Mouse (Mus musculus) layer of hippocampus, postnatal 10 days (tissue): ENCODE data around the gene Gale. TPM values are rescaled to one million over a fixed set of nuclear protein-coding genes. Genes with fewer than 3 reads are reported as not detected.

Experiments
- DNase-seq, 2 experiments: peaks; one replicate each; pipeline ENCODE4 v3.0.0; 2021; ENCODE audit warnings: low spot score in 2 of 2
- total RNA-seq, 2 experiments: library from RNA; stranded (reverse); gene quantifications; 2 replicates each; pipeline ENCODE4 v1.2.3; 2021

Gale gene
- total RNA-seq, 2 experiments from 2014 or later: 34.6 to 36.2 TPM

DNA sequence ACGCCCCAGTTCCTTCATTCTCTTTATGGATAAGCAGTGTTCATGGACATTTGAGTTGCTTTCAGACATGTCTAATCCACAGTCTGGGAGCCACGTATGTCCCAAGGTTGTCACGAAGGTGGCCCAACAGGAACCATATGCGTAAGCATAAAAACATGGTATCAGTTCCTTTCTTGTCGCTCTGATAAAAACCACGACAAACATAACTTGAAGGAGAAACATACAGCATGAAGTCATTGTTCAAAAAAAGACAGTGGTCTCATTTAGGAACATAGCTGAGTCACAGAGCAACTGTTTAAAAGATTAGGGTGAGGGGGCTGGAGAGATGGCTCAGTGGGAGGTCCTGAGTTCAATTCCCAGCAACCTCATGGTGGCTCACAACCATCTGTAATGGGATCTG is 21.3 kb upstream of the Gale start:
- no peak for DNase-seq

DNA sequence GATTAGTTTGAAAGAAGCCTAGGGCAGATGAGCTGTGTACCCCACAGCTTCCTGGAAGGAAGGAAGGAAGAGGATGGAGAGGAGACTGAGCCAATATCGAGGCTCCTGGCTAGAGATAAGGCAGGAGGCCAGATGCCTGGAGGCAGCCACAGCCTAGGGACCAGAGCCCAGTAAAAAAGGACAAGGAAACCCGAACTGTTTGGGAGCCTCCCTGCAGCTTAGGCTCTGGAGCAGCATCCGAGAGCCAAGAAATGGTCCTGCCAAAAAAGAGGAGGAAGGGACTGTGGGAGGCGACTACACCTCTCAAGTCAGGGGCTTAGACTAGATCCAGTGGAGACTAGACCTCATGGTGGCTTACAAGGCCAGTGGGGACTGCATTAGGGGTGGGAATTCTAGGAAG is 20.1 kb upstream of the Gale start:
- no peak for DNase-seq

DNA sequence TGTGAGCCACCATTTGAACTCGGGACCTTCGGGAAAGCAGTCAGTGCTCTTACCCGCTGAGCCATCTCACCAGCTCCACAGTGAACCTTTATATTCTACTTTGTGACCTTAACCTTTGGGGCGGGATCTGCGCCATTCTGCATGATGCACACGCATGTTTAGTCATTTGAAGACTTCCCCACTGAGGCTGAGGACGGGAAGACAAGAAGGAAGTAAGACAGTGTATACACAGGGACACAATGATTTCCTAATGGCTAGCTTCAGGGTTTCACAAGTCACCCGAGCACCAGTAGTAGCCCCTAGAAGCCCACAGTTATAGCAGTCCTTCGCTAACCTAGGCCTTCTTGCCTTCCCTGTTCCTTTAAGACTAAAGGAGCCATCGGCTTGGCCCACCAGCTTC is 17.8 kb upstream of the Gale start:
- no peak for DNase-seq

DNA sequence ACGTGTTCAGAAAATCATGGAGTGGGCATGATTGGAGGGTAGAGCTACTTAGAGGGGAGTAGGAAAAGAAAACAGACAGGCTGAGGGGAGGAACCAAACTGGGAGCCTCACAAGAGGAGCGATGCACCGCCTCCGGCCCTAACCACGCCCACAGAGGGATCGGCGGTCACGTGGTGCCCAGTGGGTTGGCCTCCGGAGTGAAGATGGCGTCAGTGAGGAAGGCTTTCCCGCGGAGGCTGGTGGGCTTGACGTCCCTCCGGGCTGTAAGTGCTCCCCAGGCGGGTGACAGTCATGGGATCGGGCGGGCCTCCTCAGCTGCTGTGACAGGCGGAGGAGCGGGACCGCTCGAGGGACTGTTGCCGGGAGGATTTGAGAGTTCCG is 17.3 kb upstream of the Gale start, which contains the start of gene Hmgcl:
TSS of gene Hmgcl (plus strand) at position 171 of the 381 bp plus-strand sequence.
- peak; percentile 94 to 96 for DNase-seq

DNA sequence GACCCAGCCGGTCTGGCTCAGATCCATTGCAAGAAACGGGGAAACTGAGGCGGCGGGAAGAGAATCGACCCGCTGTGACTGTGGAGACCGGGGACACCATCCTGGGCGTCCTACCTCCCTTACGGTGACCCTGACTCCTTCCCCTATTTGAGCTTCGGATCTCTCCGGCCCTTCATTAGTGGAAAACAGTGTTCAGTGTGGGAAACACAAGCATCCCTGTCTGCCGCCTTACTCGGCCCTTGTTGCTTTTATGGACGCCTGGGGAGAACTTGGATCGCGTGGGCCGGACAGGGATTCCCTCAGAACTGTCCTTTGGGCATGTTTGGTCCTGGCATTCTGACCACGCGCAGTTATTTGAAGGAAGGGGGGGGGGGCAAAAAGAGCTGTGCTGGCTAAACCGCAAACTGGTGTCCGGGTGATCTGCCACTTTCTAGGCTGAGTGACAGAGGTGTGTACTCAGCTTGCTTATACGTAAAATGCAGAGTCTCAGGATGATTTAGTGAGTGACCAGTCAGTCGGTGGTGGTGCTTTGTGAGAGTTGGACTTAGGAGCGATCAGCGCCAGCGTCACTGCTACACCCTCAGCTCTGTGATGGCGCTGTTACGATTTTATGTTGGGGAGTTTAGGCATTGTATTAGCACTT is 16.7 kb upstream of the Gale start:
- DNase-seq: no peak

DNA sequence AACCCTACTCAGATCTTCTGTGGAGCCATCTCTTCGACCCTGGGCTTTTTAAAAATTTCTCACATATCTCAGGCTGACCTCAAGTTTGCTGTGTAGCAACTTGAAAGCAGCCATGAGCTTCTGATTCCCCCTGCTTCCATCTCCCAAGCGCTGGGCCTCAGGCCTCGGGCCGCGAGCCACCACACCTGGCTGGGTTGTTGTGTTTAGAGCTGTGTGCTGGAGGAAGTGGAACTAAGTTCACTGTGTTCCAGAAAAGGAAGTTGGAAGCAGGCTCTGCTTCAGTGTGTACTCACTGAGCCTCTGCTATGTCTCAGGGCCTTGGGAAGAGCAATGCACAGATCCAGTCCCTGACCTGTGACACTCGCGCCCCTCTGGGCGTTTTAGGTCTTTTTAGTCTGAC is 15.4 kb upstream of the Gale start:
- DNase-seq: no peak

DNA sequence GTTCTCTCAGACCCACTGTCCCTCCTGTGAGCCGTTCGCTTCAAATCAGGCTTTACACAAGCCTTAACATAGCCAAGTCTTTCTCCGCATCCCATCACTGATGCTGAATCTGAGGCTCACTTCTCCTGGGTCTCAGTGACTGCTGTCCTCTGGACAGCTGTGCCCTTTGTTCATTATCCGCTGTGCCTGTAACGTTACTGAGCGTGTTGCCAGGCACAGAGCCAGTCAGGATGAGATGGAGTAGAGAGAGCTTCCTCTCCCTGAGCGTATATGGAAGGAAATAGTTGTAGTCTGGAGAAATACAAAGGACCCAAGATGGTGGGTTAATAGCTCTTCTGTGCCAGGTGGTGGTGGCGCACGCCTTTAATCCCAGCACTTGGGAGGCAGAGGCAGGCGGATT is 14.1 kb upstream of the Gale start:
- DNase-seq: no peak

DNA sequence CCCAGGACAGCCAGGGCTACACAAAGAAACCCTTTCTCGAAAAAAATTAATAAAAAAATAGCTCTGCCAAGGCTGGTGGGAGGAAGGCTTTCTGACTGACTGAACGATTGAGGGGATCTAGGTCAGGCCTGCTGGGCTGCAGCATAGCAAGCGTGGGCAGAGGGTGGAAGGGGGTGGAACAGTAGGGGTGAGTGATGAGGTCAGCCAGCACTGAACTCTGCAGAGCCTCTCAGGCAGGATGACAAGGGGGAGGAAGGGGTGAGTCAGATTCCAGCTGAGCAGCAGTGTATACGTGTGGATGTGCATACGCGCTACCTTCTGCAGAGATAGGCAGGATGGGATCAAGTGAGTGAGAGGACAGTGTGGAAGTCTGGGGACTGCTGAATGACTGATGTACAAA is 13.6 kb upstream of the Gale start:
- no peak for DNase-seq

DNA sequence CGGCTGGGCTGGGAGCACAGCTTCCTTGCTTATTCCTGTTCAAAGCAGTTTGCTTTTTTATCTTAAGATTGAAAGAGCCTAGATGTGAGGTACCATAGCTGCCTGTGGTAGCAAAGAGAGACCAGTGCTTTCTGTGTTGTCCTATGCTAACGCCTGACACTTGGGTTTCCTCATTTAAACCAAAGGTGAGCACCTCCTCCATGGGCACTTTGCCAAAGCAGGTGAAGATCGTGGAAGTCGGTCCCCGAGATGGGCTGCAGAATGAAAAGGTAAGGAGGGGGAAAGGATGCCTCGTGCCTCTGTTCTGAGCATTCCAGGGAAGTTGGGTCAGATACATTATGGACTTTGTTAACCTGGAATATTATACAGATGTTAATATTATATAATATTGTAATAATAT is 13.2 kb upstream of the Gale start:
- no peak for DNase-seq

DNA sequence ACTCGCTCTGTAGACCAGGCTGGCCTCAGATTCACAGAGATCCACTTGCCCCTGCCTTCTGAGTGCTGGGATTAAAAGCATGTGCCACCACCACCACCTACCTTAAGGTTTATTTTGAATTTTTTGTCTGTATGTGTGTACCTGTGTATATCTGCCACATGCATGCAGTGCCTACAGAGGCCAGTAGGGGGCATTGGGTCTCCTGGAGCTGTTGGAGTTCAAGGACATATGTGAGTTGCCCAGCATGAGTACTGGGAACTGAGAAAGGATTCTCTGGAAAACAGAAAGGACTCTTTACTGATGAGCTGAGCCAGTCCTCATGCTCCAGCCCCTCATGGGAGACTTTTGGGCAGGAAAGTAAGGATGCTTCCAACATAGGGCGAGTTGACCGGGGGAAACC is 12.0 kb upstream of the Gale start:
- no peak for DNase-seq

DNA sequence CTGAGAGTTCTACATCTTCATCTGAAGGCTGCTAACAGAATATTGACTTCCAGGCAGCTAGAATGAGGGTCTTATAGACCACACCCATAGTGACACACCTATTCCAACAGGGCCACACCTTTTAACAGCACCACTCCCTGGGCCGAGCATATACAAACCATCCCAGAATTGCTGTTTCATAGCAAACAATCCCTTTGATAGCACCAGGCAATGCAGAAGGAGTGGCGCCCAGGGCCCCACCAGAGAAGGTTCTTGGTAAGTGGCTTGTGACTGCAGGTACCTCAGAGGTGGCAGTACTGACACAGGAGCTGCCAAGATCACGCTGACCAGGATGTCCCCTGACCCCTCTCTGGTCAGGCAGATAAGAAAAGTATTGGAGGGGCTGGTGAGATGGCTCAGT is 10.3 kb upstream of the Gale start:
- no peak for DNase-seq

DNA sequence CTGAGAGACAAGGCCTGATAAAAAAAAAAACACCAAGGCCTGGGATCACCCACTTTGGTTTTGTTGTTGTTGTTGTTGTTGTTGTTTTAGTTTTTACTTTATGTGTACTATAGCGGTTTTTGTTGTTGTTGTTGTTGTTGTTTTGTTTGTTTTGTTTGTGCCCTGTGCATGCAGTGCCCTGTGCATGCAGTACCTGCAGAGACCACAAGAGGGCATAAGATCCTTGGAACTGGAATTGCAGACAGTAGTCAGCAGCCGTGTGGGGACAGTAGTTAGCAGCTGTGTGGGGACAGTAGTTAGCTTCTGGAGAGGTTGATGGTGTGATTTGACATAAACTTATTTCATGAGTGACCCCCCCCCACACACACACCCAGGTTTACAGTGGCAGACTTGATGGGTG is 9.3 kb upstream of the Gale start:
- peak; percentile 85 to 91 for DNase-seq

DNA sequence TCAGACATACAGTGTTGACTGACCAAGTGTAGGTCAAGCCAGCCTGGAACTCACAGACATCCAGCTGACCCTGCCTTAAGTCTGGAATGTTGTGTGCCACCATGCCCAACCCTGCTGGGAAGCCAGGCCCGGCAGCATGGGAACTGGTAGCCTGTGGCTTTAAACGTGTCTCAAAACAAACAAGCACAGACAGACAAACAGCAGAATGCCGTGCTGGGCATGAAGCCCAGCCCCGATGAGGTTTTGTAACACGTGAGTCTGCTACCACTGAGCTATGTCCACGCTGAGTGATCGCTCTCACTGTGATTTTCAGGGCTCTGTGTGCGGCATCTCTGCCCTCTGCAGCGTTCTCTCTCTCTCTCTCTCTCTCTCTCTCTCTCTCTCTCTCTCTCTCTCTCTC is 7.6 kb upstream of the Gale start:
- DNase-seq: no peak

DNA sequence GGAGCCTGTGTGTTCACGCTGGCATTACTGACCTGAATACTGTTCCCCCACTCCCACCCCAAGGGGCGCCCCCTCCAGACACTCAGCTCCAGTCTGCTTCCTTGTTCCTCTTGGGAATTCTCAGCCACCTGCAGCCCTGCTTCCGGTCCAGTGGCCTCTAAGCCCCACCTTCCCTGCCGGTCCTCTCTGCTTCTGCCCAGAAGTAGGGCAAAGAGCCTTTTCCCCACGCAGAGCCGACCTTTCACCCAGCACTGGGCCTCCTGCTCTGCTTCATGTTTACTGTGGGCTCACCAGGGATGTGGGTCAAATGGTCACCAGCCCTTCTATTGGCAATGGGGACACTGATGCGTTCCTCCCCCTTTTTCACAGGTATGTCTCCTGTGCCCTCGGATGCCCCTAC is 5.2 kb upstream of the Gale start:
- no peak for DNase-seq

DNA sequence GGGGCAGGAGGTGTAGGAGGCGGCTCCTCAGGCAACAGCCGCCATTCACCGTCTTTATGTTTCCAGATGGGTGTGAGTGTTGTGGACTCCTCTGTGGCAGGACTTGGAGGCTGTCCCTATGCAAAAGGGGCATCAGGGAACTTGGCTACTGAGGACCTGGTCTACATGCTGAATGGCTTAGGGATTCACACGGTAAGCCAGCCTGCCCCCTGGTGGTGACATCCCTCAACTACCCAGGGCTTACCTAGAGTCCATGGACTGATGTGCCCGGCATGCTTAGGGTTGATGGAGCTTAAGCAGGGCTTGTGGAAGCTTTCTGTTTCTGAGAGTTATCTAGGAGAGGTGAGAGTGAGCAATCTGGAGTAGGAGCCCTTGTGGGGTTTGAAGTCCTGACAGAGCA is 2.8 kb upstream of the Gale start:
- DNase-seq: peak; percentile 80 to 81

DNA sequence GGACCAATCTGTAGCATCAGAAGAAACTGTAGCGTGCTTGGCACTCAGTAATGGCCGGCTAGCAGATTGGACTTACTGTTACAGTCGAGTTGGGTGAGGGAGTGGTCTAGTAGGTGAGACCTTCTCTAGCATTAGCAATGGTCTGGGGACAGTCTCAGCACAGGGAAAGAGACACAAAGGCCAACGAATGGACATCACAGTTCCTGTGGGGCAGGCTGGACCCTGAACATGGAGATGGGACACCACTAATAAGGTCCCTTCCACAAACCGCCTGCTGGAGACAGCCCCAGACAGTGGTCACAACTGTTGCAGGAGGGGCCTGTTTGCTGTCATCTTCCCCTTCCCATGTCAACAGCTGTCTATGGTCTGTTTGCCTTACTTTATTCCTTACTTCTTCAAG is 1.8 kb upstream of the Gale start:
- no peak for DNase-seq

DNA sequence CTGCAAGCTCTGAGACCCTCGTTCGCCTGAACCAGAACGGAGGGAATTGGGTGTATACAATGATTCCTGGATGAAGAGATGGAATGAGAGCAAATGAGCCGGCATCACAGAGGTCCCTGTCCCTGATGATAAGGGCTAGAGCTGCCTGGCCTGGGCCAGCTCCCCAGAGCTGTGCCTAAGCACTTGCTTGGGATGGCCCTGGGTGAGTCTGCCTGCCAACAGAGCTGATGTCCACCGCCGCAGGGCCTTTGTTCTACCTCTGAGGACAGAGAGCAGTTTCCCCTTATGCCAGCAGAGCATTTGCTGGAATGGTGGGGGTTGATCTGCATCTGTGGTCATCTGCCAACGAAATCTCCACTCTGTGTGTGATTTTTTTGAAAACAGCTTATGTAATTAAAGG is 1.3 kb upstream of the Gale start:
- no peak for DNase-seq

DNA sequence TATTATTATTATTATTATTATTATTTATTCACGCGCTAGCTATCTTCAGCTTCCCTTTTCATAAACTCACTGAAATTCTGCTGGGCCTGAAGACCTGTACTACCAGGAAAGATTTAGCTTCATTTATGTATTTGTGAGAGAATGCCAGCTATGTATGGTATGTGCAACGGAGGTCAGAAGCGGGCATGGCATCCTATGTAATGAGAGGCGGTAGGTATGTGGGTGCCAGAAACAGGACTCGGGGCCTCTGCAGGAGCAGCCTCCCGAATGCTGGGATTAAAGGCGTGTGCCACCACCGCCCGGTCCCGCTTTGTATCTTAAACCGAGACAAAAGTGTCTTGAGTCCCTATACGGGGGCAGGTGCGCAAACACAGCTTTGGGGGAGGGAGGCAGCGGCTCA is 581 bp upstream of the Gale start:
- no peak for DNase-seq

DNA sequence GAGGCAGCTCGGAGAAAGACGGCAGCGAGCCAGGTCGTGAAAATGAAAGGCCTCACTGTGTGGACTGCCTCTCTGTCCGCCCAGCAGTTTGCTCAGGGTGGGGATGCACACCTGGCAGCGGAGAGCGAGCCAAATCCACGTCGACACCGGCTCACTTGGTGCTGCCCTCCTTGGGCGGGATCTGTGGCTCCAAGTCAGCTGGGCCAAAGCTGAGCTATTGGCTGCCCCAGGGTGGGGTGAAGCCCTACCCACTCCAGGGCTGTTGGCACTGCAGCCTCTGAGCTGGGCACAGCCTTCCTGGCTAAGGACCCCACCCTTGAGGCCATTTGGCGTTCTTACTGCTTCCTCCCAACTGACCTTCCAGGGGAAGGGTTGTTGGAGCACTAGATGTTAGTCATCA is 899 bp downstream of the Gale start:
- DNase-seq: peak; percentile 59 to 67

DNA sequence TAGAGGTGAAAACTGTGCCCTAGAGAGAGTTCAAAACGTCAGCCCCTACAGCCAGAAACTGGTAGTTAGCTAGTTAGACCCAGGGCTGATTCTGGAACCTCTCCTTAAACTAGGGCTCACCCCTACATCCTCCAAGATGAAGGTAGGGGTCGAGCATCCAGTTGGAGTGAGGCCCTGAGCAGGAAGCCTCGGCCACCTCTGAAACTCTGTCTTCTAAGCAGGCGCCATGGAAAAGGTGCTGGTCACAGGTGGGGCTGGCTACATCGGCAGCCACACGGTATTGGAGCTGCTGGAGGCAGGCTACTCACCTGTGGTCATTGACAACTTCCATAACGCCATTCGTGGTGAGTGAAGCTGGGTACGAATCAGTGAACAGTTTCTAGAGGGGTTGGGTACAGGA is 1.6 kb downstream of the Gale start:
- no peak for DNase-seq

DNA sequence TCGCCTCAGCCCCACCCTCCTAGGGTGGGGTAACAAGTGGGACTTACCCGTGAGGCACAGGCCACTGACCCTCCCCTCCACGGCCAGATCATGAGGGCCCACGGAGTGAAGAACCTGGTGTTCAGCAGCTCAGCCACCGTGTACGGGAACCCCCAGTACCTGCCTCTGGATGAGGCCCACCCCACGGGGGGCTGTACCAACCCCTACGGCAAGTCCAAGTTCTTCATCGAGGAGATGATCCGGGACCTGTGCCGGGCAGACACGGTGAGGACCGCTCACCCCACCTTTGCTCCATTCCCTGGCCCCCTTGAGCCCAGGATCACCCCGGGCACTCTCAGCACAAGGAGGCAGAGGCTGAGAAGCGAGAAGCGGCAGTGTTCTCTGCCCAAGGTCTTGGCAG is 2.8 kb downstream of the Gale start:
- no peak for DNase-seq

DNA sequence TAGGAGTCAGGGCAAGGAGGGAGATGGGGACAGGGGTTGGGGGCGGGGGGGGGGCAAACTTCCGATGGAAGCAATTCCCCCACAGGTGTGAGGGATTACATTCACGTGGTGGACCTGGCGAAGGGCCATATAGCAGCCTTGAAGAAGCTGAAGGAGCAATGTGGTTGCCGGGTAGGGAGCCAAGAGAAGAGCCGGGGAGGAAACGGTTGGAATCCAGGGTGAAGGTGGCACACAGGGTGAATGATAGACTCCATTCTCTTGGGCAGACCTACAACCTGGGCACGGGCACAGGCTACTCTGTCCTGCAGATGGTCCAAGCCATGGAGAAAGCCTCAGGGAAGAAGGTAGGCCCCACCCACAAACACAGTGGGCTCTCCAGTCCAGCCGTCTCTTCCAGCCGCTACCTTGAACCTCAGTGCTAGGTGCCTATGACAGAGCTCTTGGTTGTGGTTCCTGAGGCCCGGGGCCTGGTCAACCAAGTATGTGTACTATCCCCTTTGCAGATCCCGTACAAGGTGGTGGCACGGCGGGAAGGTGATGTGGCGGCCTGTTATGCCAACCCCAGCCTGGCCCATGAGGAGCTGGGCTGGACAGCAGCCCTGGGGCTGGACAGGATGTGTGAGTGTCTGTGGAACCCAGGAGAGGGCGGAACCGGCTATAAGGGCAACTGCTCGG is 3.7 kb downstream of the Gale start:
- no peak for DNase-seq

DNA sequence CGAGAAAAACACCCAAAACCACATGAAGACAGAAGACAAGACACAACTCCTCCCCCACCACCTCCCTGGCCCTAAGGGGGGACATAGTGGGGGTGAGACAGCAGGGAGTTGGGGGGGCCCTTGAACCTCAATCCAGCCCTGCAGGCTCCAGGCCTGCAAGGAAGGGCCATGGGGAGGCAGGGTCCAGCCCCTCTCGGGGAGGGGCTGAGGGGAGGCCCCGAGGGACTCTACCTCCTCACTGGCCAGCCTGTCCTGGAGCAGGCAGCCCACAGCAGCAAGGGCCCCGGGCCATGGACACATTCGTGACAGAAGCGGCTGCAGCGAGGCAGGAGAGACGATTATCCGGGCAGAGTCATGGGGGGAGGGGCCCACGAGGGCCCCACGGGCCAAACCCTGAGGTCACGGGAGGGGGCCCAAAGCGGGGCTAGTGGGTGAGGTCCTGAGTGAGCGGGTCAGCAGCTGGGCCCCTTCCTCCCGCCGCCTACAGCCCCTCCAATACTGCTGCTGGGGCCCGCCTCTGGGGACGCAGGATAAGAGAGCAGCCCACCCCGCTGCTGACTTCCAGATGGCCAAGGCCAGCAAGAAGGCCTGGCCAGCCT is 4.8 kb downstream of the Gale start:
- no peak for DNase-seq
